Mouse (Mus musculus) lung, postnatal 10 days (tissue): ENCODE results near the gene Ccnd3.

ENCODE experiments used
- DNase-seq: peaks from one replicate; pipeline ENCODE4 v3.0.0; 2021

The Ccnd3 gene

DNA sequence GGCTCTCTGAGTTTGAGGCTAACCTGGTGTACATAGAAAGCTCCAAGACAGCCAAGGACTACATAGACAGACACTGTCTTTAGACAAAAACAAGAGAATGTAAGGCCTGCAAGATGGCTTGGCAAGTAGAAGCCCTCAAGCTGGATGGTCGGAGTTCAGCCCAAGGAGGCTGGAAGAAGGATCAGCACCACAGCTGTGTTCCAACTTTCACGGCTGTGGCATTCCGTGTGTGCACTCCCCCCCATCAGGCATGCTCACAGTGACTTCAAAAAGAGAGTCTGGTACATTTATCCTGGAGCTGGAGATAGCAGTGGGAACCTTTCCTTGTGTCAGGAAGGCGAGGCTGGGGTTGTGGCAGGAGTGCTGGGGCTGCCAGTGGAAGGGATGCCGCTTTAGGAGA is 121.2 kb downstream of the Ccnd3 start:
- DNase-seq: peak; percentile 61

DNA sequence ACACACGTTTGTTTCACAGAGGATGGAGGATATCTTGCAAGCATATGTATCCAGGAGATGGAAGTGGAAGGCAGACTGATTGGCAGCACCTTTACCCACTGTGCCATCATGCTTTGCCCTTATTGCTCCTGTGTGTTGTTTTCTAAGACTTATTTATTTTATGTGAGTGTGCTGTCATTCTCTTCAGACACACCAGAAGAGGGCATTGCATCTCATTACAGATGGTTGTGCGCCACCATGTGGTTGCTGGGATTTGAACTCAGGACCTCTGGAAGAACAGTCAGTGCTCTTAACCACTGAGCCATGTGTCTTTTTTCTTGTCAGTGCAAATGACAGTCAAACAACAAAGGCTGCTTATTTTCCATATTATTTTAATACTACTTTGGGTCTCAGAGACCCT is 122.9 kb downstream of the Ccnd3 start:
- DNase-seq: no peak

GRCm38 (mm10) chr17:47628851-47629676 is 124.2 kb downstream of the Ccnd3 start:
- DNase-seq: peak; percentile 97

DNA sequence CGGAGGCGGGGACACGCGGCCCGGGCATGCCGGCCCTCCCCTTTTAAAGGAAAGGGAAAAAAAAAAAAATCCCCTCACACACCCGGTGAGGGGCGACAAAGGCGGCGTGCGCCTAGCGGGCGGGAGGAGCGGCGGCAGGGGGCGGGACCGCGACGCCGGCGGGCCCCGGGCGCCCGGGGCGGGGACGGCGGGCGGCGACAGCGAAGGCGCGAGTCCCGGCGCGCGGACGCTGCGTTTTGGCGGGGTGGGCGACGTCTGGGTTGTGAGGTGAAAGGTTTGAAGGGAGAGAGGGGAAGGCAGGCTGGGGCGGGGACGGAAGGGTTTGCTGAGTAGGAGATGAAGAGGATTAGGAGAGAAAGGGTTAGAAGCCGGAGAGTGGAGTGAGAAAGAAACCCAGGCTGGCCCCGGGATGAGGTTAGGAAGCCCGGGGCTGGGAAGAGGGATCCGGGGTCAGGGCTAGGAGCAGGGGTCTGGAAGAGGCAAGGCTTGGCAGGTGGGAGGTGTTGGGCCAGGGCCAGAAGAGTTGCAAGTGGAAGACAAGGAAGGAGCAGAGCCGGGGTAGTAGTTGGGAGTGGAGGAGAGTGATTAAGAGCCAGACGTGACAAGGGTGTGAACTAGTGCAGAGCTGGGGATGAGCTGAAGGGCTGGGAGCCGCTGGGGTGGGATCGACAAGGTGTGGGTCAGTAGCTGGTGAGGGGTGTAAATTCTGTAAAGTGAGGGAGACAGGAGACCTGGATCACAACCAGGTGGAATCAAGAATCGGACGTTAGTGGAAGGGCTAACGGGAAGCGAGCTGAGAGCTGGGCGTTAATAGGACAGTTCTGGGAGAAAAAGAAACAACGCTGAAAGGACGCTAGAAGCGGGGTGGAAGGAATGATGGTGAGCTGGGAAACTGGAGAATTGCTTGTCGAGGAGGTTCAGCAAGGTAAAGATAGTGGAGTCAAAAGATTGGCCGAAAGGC is 125.1 kb downstream of the Ccnd3 start:
- DNase-seq: no peak

GRCm38 (mm10) chr17:47630678-47631065 is 125.8 kb downstream of the Ccnd3 start, which contains the start of gene Usp49:
TSS of gene Usp49 (plus strand) at chr17:47630690.
- DNase-seq: no peak

DNA sequence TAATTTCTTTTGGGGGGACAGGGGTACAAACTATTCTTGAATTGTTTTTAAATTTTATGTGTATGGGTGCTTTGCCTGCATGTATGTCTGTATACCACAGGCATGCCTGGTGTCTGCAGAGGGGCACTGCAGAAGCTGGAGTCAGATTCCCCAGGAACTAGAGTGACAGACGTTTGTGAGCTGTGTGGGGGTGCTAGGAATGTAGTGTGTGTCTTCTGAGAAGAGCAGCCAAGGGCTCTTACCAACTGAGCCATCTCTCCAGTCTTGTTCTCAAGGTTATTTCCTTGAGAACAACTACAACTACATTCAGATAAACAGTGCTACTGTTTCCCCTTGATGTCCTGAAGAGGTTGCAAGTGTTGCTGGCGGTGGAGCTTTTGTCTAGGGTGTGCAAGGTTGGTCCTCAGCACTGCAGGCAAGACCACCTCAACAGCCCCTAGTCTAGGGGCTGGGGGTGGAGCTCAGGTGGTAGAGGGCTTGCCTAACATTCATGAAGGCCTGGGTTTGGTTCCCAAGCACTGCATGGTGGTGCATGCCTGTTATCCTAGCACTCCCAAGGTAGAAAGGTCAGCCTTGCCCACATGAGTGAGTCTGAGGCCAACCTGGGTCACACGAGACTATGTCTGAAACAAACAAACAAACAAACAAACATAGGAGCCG is 127.5 kb downstream of the Ccnd3 start:
- no peak for DNase-seq

GRCm38 (mm10) chr17:47633999-47634770 is 129.3 kb downstream of the Ccnd3 start:
- peak; percentile 38 for DNase-seq

GRCm38 (mm10) chr17:47642992-47643391 is 138.1 kb downstream of the Ccnd3 start:
- DNase-seq: no peak

- peak; percentile 85 for DNase-seq
These were observed 141.8 kb downstream of the Ccnd3 start for GRCm38 (mm10) chr17:47646683-47647082.

GRCm38 (mm10) chr17:47648966-47649365 is 144.1 kb downstream of the Ccnd3 start:
- DNase-seq: no peak
